Mouse (Mus musculus): ENCODE measurements around the gene Fam126a. TPM values are rescaled to one million over a fixed set of nuclear protein-coding genes. Genes with fewer than 3 reads are reported as not detected.

Gene Fam126a
- total RNA-seq, 1 experiment: 10.7 TPM

DNA sequence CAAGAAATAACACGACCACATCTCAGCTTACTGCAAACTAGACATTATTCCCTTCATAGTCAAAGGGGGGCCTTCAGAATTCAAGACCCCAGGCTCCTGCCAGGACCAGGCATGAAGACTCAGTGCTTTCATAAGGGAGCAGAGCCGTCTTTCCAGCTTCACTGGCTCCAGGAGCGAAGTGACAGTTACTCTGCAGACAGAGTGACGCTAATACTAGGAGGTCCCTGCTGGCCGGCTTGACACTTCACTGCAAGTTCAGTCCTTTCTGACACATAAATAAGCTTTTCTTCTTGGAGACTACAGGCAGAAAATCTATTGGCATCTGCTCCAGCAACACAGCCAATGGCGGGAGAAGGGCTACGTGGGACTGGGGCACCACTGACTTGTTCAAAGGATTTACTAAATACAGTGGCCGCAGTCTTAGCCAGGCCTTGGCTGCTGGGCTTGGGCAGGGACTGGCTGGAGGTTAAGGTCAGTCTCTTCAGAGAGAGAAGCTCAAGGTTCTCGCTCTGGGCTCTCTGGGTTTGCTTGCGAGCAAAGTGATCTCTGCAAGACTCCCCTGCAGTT, 65.8 kb downstream of the Fam126a start:
- no peak for TF ChIP-seq CHD2 (IDR thresholded peaks at IDR 0.05; ENCODE audit: low read depth, low read length)
- no peak for TF ChIP-seq MAFK (IDR thresholded peaks at IDR 0.05; ENCODE audit: insufficient read depth, low read depth, low read length)
- no peak for TF ChIP-seq ZNF384 (IDR thresholded peaks at IDR 0.05; ENCODE audit: low read depth, low read length)
- TF ChIP-seq ZC3H11A (IDR thresholded peaks at IDR 0.05; ENCODE audit: borderline replicate concordance, low read depth, low read length): no peak
- TF ChIP-seq HCFC1 (IDR thresholded peaks at IDR 0.05; ENCODE audit: borderline replicate concordance, insufficient read depth, low read length): no peak
- Histone ChIP-seq H3K4me3 (ENCODE audit: insufficient read depth in 1 of 2, low read depth in 1 of 2, low read length in 2 of 2, poor library complexity in 1 of 2, severe bottlenecking in 1 of 2) (no peak overlapping the region), H3K27ac (ENCODE audit: insufficient read depth, low read depth, low read length, poor library complexity, severe bottlenecking) (no peak overlapping the region), H3K9ac (ENCODE audit: insufficient read depth, low read depth, low read length, poor library complexity, severe bottlenecking) (no peak overlapping the region), H3K9me3 (ENCODE audit: control insufficient read depth, insufficient read depth, low read depth, low read length) (no peaks in the 10 kb centered on the region), H3K36me3 (ENCODE audit: control insufficient read depth, insufficient read depth, low read length, poor library complexity, severe bottlenecking) (peaks cover 2% of the 10 kb centered on the region; the same call in 1 of the 2 replicates), H3K4me1 (ENCODE audit: control insufficient read depth in 2 of 2, insufficient read depth in 2 of 2, low read length in 2 of 2, poor library complexity in 1 of 2) (peaks cover 0 to 2% of the 10 kb centered on the region in 2 experiments; a peak in 1 of 4 replicates)
- in situ Hi-C loops (cut with MboI; ENCODE audit: low sequenced_read_pairs in 2 of 2, unreplicated experiment in 2 of 2): no loop called here
- DNase-seq (ENCODE audit: low read depth, low spot score): no peak

DNA sequence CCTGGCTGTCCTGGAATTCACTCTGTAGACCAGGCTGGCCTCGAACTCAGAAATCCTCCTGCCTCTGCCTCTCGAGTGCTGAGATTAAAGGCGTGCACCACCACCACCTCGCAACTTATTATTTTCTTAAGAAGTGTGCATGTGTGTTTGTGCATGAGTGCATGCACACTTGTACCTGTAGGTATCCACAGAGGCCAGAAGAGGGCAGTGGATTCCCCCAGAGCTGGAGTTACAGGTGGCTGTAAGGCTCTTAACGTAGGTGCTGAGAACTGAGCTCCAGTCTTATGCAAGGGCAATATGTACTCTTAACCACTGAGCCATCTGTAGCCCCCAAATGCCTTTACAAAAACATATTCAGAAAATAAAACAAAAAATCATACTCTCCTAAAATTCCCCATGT, 77.4 kb downstream of the Fam126a start:
- no peak for DNase-seq (ENCODE audit: low read depth, low spot score)
- Histone ChIP-seq H3K9ac (ENCODE audit: insufficient read depth, low read depth, low read length, poor library complexity, severe bottlenecking) (no peak overlapping the region), H3K4me3 (ENCODE audit: insufficient read depth in 1 of 2, low read depth in 1 of 2, low read length in 2 of 2, poor library complexity in 1 of 2, severe bottlenecking in 1 of 2) (no peak overlapping the region), H3K9me3 (ENCODE audit: control insufficient read depth, insufficient read depth, low read depth, low read length) (no peaks in the 10 kb centered on the region), H3K36me3 (ENCODE audit: control insufficient read depth, insufficient read depth, low read length, poor library complexity, severe bottlenecking) (no peaks in the 10 kb centered on the region), H3K27ac (ENCODE audit: insufficient read depth, low read depth, low read length, poor library complexity, severe bottlenecking) (no peak overlapping the region), H3K4me1 (ENCODE audit: control insufficient read depth in 2 of 2, insufficient read depth in 2 of 2, low read length in 2 of 2, poor library complexity in 1 of 2) (no peaks in the 10 kb centered on the region)
- no peak for TF ChIP-seq ZC3H11A (IDR thresholded peaks at IDR 0.05; ENCODE audit: borderline replicate concordance, low read depth, low read length)
- TF ChIP-seq CHD2 (IDR thresholded peaks at IDR 0.05; ENCODE audit: low read depth, low read length): no peak
- TF ChIP-seq ZNF384 (IDR thresholded peaks at IDR 0.05; ENCODE audit: low read depth, low read length): no peak
- no peak for TF ChIP-seq HCFC1 (IDR thresholded peaks at IDR 0.05; ENCODE audit: borderline replicate concordance, insufficient read depth, low read length)
- TF ChIP-seq MAFK (IDR thresholded peaks at IDR 0.05; ENCODE audit: insufficient read depth, low read depth, low read length): no peak
- in situ Hi-C loops (cut with MboI; ENCODE audit: low sequenced_read_pairs in 2 of 2, unreplicated experiment in 2 of 2): no loop called here

DNA sequence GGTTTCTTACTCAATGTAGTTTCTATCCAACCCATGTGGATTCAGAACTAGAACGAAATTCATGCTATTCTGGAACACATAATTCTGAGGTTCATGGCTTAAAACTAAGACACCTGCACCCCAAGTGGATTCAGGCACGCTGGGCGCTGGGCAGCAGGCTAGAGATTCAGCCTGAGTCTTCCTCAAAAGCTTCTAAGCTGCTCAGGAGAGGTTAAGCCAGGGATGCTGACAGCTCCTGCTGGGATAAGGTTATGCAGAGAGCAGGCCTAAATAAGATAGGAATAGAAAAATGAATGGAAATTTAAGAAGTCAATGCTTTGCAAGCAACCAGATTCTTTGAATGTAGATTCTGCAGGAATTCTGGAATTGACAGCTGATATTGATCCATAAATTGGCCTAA, 82.4 kb downstream of the Fam126a start:
- Histone ChIP-seq H3K9me3 (ENCODE audit: control insufficient read depth, insufficient read depth, low read depth, low read length) (no peaks in the 10 kb centered on the region), H3K36me3 (ENCODE audit: control insufficient read depth, insufficient read depth, low read length, poor library complexity, severe bottlenecking) (no peaks in the 10 kb centered on the region), H3K9ac (ENCODE audit: insufficient read depth, low read depth, low read length, poor library complexity, severe bottlenecking) (no peak overlapping the region), H3K4me1 (ENCODE audit: control insufficient read depth in 2 of 2, insufficient read depth in 2 of 2, low read length in 2 of 2, poor library complexity in 1 of 2) (no peaks in the 10 kb centered on the region; a peak in 1 of 4 replicates), H3K27ac (ENCODE audit: insufficient read depth, low read depth, low read length, poor library complexity, severe bottlenecking) (no peak overlapping the region), H3K4me3 (ENCODE audit: insufficient read depth in 1 of 2, low read depth in 1 of 2, low read length in 2 of 2, poor library complexity in 1 of 2, severe bottlenecking in 1 of 2) (no peak overlapping the region)
- TF ChIP-seq HCFC1 (IDR thresholded peaks at IDR 0.05; ENCODE audit: borderline replicate concordance, insufficient read depth, low read length) (no peak), CHD2 (IDR thresholded peaks at IDR 0.05; ENCODE audit: low read depth, low read length) (no peak), ZC3H11A (IDR thresholded peaks at IDR 0.05; ENCODE audit: borderline replicate concordance, low read depth, low read length) (no peak), ZNF384 (IDR thresholded peaks at IDR 0.05; ENCODE audit: low read depth, low read length) (no peak), MAFK (IDR thresholded peaks at IDR 0.05; ENCODE audit: insufficient read depth, low read depth, low read length) (no peak)
- DNase-seq (ENCODE audit: low read depth, low spot score): no peak
- in situ Hi-C loops (cut with MboI; ENCODE audit: low sequenced_read_pairs in 2 of 2, unreplicated experiment in 2 of 2): no loop called here

- Histone ChIP-seq H3K4me3 (ENCODE audit: insufficient read depth in 1 of 2, low read depth in 1 of 2, low read length in 2 of 2, poor library complexity in 1 of 2, severe bottlenecking in 1 of 2) (no peak overlapping the region), H3K9me3 (ENCODE audit: control insufficient read depth, insufficient read depth, low read depth, low read length) (no peaks in the 10 kb centered on the region), H3K27ac (ENCODE audit: insufficient read depth, low read depth, low read length, poor library complexity, severe bottlenecking) (no peak overlapping the region), H3K9ac (ENCODE audit: insufficient read depth, low read depth, low read length, poor library complexity, severe bottlenecking) (no peak overlapping the region), H3K4me1 (ENCODE audit: control insufficient read depth in 2 of 2, insufficient read depth in 2 of 2, low read length in 2 of 2, poor library complexity in 1 of 2) (no peaks in the 10 kb centered on the region; a peak in 1 of 4 replicates), H3K36me3 (ENCODE audit: control insufficient read depth, insufficient read depth, low read length, poor library complexity, severe bottlenecking) (no peaks in the 10 kb centered on the region)
- DNase-seq (ENCODE audit: low read depth, low spot score): no peak
- in situ Hi-C loops (cut with MboI; ENCODE audit: low sequenced_read_pairs in 2 of 2, unreplicated experiment in 2 of 2): no loop called here
- TF ChIP-seq CHD2 (IDR thresholded peaks at IDR 0.05; ENCODE audit: low read depth, low read length) (no peak), ZNF384 (IDR thresholded peaks at IDR 0.05; ENCODE audit: low read depth, low read length) (no peak), MAFK (IDR thresholded peaks at IDR 0.05; ENCODE audit: insufficient read depth, low read depth, low read length) (no peak), HCFC1 (IDR thresholded peaks at IDR 0.05; ENCODE audit: borderline replicate concordance, insufficient read depth, low read length) (no peak), ZC3H11A (IDR thresholded peaks at IDR 0.05; ENCODE audit: borderline replicate concordance, low read depth, low read length) (no peak)
Measured at GRCm38 (mm10) chr5:23945056-23945455, 85.4 kb downstream of the Fam126a start.
